Mouse (Mus musculus) monocyte, adult 2 months (primary cell): ENCODE data around the gene Smyd2.
A peak's percentile ranks its signal among the peaks of the same experiment; 100 is the strongest.

Experiments
- DNase-seq, 2 experiments: peaks; one replicate each; pipeline ENCODE4 v3.0.0; 2022; ENCODE audit warnings: low spot score in 2 of 2, low read depth in 1 of 2

Gene Smyd2

GRCm38 (mm10) chr1:189921818-189922592, at the start of gene Smyd2:
Gene Smyd2 (minus strand): TSS chr1:189922363.
- DNase-seq = peak in 1 of 2 experiments; percentile 2

DNA sequence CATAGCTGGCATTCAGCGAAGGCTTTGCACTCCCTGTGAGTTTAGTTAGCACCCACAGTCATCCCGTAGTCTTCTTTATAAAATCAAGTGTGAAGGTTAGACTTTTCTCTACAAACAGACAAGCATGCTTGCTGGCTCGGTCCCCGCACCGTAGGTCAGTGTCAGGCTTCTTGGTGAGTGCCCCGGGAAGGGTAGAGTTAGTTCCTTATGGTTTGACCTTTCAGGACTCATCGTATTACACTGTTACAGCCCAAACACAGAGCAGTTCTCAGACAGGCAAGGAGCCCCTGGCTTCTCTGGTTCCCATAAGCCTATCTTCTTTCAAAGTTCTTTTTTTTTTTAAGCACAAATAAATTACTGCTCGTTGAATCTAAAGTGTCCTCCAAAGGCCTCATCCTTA, 48.2 kb upstream of the Smyd2 start:
- no peak for DNase-seq

GRCm38 (mm10) chr1:189968027-189968426, 45.9 kb upstream of the Smyd2 start:
- DNase-seq = no peak

DNA sequence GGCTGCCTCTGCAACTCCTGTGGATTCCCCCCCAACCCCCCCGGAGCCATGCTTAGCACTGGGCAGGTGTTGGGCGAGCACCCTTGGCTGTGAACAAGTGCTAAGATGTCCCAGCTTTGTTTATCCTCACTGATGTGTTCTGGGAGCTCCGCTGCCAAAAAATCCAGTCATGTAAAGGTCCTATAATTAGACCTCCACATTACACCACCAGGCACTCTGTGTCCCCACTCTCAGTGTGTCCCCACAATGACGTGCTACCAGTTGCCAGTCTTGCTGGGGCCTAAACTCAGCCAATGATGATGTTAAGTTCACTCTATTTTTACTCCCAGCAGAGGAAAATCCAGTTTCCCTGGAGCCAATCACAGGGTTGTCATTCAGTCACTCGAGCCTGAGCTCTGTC, 38.3 kb upstream of the Smyd2 start:
- DNase-seq = no peak

DNA sequence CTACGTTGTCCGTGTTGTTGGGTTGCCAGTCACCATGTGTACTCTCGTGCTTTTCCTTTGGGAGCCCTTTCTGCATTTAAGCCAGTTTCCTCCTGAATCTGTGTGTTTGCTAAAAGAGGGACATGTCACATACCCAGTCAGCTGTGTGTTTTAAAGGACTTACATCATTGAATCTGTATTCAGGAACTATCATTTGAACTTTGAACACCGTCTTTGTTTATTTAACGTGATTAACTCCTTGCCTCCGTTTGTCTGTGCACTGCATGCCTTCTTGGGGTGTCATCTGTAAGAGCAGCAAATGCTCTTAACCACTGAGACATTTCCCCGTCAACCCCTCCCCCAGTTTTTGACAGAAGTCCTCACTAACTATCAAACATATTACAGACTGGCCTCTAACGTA, 37.6 kb upstream of the Smyd2 start:
- DNase-seq = no peak

GRCm38 (mm10) chr1:189951861-189952260, 29.7 kb upstream of the Smyd2 start:
- no peak for DNase-seq

GRCm38 (mm10) chr1:189947411-189947810, 25.2 kb upstream of the Smyd2 start:
- DNase-seq = no peak

- no peak for DNase-seq
Measured at GRCm38 (mm10) chr1:189946126-189946525, 24.0 kb upstream of the Smyd2 start.

DNA sequence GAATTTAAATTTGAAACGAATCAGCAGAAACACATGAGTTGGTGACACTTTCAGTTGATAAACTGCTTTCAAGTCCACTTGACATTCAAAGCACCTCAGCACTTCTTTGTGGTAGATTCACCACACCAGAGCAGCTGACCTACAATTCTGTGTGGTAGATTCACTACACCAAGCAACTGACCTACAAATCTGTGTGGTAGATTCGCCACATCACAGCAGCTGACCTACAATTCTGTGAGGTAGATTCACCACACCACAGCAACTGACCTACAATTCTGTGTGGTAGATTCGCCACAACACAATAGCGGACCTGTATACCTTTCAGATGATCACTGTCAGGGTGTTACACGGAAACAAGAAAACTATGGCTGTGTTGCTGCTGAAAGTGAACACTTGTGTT, 19.6 kb upstream of the Smyd2 start:
- no peak for DNase-seq

GRCm38 (mm10) chr1:189936436-189937105, 14.4 kb upstream of the Smyd2 start:
- DNase-seq = no peak

- no peak for DNase-seq
Measured at GRCm38 (mm10) chr1:189933480-189934202, 11.5 kb upstream of the Smyd2 start.

DNA sequence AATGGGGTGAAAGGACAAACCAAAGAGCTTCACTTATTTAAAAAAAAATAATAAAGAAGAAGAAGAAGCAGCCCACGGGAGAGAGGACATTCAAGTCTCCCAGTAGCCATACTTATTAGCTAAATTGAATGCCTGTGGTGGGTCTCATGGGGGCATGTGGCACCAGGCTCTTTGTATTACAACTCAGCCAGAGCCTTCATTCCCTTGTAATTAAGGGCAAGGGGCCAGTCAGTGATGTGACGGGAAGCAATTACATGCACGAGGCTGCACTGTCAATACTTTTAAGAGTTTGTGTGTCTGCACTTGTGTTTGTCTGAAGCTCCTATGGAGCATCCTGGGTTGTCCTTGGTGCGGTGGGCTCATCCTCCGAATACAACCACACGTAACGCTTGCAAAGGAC, 10.8 kb upstream of the Smyd2 start:
- no peak for DNase-seq

DNA sequence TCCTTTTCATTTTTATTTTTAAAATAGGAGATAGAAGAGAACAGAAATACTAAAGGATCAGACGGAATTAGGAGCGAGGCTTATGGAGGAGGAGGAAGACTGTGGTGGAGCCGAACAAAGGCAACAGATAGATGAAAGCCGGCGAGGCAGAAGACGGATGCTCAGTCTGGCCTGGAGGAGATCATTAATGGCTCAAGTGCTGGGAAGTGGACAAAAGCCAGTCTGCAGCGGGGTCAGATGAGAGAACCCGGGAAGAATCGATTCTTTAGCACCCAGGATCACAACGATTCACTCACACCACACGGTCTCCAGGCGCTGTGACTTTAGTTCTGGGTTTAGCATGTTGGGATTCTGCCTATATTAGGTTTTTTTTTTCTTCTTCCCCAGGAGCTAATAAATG, 10.0 kb upstream of the Smyd2 start:
- no peak for DNase-seq

DNA sequence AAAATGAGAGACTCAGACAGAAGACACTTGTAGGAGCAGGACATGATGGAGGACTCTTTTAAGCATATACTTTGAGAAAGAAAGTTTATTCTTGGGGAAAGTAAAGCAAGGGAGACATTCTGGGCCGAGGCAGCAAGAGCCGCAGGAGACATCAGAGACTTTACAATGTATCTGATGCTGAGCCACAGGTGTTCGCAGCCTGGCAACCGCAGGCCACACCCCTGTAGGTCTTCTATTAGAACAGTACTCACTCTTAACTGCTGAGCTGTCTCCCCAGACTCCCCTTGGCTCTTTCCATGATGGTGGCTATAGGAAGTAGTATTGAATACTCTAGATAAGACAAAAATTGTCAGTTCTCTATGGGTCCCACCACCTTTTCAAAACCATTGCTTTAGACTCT, 7.7 kb upstream of the Smyd2 start:
- DNase-seq = no peak

- no peak for DNase-seq
Measured at GRCm38 (mm10) chr1:189927644-189928043, 5.5 kb upstream of the Smyd2 start.

GRCm38 (mm10) chr1:189926279-189926678, 4.1 kb upstream of the Smyd2 start:
- DNase-seq = no peak

- DNase-seq = no peak
Measured at GRCm38 (mm10) chr1:189923871-189924568, 1.9 kb upstream of the Smyd2 start.

DNA sequence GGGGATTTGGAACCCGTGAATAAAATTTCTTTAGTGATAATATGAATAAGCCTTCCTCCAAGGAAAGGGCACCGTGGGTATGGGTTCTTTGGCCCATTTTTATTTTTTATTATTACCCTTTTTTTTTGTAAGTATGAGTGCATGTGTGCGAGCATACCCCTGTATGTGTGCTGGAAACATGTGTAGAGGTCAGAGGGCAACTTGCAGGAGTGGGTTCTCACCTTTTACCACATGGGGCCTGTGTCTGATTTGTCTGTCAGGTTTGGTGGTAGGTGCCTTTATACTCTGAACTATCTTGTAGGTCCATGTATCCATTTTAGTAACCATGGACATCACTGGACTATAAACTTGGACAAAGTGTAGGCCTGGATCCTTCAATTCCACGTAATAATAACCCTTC, 994 bp upstream of the Smyd2 start:
- DNase-seq = no peak

GRCm38 (mm10) chr1:189922721-189923120, 558 bp upstream of the Smyd2 start:
- no peak for DNase-seq

DNA sequence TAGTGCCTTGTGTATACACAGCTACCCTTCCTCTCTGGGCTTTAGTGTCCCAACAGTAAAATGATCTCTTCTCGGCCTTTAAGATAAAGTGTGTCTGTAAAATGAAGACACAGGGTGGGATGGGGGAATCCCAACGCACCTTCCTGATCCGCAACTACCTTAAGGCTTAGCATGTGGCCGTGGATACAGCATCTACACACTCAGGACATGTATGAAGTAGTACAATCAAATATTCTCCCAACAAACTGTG, 670 bp downstream of the Smyd2 start:
- no peak for DNase-seq

DNA sequence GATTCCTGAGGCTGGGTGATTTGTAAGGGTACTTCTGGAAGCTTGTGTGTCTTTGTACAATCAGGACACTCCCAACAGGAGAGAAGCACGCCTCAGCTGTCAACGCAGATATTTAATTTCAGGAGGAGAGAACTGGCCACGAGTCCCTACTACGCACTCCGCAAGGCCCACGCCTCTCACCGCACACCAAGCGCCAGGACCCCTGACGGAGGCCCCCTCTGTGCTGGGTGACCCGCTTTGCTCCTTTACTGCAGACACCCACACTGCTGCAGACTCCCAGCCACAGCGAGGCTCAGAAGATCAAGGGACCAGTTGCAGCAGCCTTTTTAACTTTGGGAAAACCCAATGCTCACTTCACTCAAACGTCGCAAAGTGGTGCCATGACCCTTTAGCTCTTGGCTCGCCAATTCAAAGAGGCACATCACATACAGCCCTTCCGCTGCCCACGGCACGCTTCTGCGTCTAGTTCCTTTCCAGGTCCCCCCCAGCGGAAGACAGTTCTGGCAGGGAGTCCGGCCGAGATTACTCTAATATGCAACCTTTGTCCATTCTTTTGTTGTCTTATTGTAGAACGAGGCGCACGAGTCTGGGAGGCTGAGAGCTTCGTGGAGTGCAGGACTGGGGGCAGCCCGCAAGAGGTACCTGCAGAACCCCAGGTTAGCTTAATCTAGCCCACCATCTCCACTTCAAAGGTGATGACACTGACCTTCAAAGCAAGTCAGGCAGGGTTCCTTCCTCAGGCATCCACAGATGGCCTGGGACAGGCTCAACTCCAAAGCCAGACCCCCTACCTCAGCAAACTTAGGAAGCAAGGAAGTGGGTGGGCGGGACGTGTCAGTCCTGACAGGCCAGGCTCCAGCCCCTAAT, 1.2 kb downstream of the Smyd2 start:
- DNase-seq = no peak
